Mouse (Mus musculus) neural tube, embryonic 11.5 days (tissue): Measurements from ENCODE around the gene Med18. TPM values are rescaled to one million over a fixed set of nuclear protein-coding genes. Genes with fewer than 3 reads are reported as not detected.
A peak's percentile ranks its signal among the peaks of the same experiment; 100 is the strongest.

Source experiments
- ATAC-seq: fragments of 200-750 bp; cut with Nextera tagmentation; 2 replicates; pipeline ENCODE4 v1.8.0; 2017; ENCODE audit warnings: moderate number of reproducible peaks, mild to moderate bottlenecking, moderate TSS enrichment, moderate library complexity; ENCODE audit not compliant: insufficient read depth, low FRiP score, low TSS enrichment
- DNase-seq: peaks from one replicate; pipeline ENCODE4 v3.0.0-alpha.2; 2015; ENCODE audit warnings: low spot score
- H3K27ac ChIP-seq: fragments of 300-500 bp; sonication (generic); 2 replicates; pipeline ENCODE4 v1.5.1; 2014; ENCODE audit warnings: low read depth, mild to moderate bottlenecking, low read length
- H3K27me3 ChIP-seq: fragments of 300-500 bp; sonication (generic); 2 replicates; pipeline ENCODE4 v1.6.1; 2014; ENCODE audit warnings: mild to moderate bottlenecking, low read length, mixed read lengths; ENCODE audit not compliant: control insufficient read depth, insufficient read depth
- H3K36me3 ChIP-seq: fragments of 300-500 bp; sonication (generic); 2 replicates; pipeline ENCODE4 v1.6.1; 2014; ENCODE audit warnings: mild to moderate bottlenecking, low read length, moderate library complexity, mixed read lengths; ENCODE audit not compliant: control insufficient read depth, insufficient read depth
- H3K4me1 ChIP-seq: fragments of 300-500 bp; sonication (generic); 2 replicates; pipeline ENCODE4 v1.6.1; 2014; ENCODE audit warnings: low read length, mixed read lengths; ENCODE audit not compliant: control insufficient read depth, insufficient read depth
- H3K4me2 ChIP-seq: fragments of 300-500 bp; sonication (generic); 2 replicates; pipeline ENCODE4 v1.6.1; 2014; ENCODE audit warnings: low read depth, mild to moderate bottlenecking, moderate library complexity
- H3K4me3 ChIP-seq: fragments of 300-500 bp; sonication (generic); 2 replicates; pipeline ENCODE4 v1.5.1; 2014; ENCODE audit warnings: low read depth, low read length
- H3K9ac ChIP-seq: fragments of 300-500 bp; sonication (generic); 2 replicates; pipeline ENCODE4 v1.6.1; 2014; ENCODE audit warnings: mild to moderate bottlenecking, low read length
- H3K9me3 ChIP-seq: fragments of 300-500 bp; sonication (generic); 2 replicates; pipeline ENCODE4 v1.6.1; 2016; ENCODE audit warnings: low read length; ENCODE audit not compliant: control insufficient read depth
- WGBS: fragments of 180-500 bp; shearing (Covaris S2); extraction: QIAGEN DNeasy Blood & Tissue Kit; methylation state at CpG from one replicate; pipeline ENCODE4 v1.1.7; 2014; 5-methylcytosine and 5-hydroxymethylcytosine counted together
- polyA plus RNA-seq: library from polyadenylated mRNA; unstranded; fragments of >200 nt; fragmentation: Nextera tagmentation; extraction: Ambion mirVana; gene quantifications from 2 replicates; pipeline ENCODE4 v1.2.1, GENCODE M21; 2014

Med18 gene
- polyA plus RNA-seq, 1 experiment from 2014 or later, result 15.7 TPM

DNA sequence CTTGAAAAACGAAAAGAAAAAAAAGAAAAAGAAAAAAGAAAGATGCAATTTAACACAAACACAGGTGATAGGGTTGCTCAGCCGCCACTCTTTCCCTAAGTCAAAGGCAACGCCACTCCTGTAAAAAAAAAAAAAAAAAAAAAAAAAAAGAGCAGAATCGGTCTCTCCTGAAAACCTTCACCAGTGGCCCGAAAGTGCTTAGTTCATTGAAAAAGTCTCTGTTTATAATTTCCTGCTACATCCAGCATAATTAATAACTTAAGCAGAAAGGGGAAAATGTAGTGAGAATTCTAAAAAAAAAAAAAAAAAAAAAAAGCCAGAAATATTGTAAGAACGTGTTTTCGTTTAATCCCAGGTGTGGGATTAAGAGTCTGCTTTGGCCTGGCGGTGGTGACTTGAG, 19.2 kb downstream of the Med18 start:
- H3K9ac ChIP-seq, result no peak overlapping the region
- DNase-seq (no peak), ATAC-seq (no peak)
- H3K27me3 ChIP-seq, result no peaks in the 10 kb centered on the region
- no peaks in the 10 kb centered on the region for H3K9me3 ChIP-seq
- H3K36me3 ChIP-seq, result no peaks in the 10 kb centered on the region
- 87% methylated on average over 8 of the region's 8 CpGs for WGBS
- no peak overlapping the region for H3K27ac ChIP-seq
- no peak overlapping the region for H3K4me2 ChIP-seq
- H3K4me3 ChIP-seq, result no peak overlapping the region
- no peaks in the 10 kb centered on the region for H3K4me1 ChIP-seq

DNA sequence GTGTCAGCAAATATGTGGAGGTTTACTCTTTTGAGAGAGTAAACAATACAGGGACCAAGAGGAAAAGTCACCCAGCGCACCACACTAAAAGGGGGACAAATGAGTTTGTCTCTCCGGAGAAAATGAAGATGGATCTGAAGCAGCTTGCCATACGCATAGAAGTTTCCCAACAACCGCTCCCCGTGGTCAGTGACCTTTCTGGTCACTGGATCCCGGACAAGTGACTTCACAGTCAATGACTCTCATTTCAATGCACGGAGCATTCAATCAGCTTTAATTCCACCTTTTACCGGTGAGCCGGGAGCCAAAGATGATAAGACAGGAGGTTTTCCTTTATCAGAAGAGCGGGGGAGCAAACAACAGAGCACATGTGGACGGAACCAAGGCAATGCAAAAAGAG, 25.9 kb downstream of the Med18 start:
- Histone ChIP-seq H3K4me3 (no peak overlapping the region), H3K36me3 (no peaks in the 10 kb centered on the region), H3K4me2 (no peak overlapping the region), H3K9me3 (no peaks in the 10 kb centered on the region), H3K27me3 (no peaks in the 10 kb centered on the region), H3K9ac (no peak overlapping the region), H3K27ac (no peak overlapping the region), H3K4me1 (no peaks in the 10 kb centered on the region)
- WGBS, result 32% methylated on average over 11 of the region's 11 CpGs
- ATAC-seq (no peak), DNase-seq (no peak)

DNA sequence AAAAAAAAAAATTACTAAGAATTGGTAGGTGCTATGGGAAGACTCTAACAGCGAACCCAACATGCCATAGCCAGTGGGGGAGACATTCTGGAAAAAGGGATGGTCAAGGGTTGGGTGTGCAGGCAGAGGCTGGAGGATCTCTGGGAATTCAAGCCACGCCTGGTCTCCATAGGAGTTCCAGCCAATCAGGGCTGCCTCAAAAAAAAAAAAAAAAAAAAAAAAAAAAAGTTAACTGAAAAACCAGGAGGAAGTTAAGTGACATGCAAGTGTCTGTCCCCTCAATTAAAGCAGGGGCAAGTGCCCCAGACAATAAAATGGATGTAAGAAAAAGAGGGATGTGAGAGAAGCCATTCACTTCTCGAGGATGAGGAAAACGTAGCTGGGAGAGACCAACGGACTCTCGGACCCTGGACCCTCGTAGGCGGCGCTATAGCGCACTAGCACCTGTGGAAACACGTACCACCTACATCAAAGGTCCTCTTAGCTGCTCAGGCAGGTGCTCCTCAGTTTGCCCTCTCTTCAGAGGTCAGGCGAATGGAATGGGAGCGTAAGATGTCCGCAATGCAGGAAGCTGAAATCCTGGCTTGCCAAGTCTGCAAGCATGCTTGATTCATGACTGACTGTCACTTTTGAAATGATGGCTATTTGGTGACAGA, 30.9 kb downstream of the Med18 start:
- Histone ChIP-seq H3K9me3 (no peaks in the 10 kb centered on the region), H3K4me3 (no peak overlapping the region), H3K27ac (no peak overlapping the region), H3K9ac (no peak overlapping the region), H3K4me2 (peak overlapping the region; percentile 22; the same call in 1 of the 2 replicates), H3K36me3 (no peaks in the 10 kb centered on the region), H3K4me1 (no peaks in the 10 kb centered on the region), H3K27me3 (no peaks in the 10 kb centered on the region)
- no peak for DNase-seq
- no peak for ATAC-seq
- 14% methylated on average over 14 of the region's 14 CpGs for WGBS

DNA sequence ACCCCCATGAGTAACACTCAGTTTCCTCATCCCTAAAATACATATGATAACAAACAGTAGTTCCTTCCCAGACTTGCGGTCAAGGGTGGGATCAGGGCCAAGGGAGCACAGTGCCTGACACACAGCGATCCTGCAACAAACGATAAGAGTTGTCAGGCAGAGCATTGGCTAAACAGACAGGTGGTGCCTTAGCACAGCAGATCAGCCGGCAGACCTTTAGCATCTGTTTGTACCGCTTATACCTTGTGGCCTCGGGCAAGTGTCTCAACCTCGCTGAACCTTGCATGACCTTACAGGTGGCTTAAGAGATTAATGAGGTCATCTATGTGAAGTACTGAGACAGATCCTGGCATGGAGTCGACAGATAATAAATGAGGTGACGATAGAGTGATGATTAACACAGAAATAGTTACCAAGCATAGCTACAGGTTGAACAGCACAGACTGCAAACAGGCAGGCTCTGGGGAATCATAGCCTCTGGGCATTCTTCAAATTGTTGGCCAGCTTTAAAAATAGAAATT, 35.6 kb downstream of the Med18 start:
- Histone ChIP-seq H3K9ac (no peak overlapping the region), H3K27ac (no peak overlapping the region), H3K4me3 (no peak overlapping the region), H3K36me3 (no peaks in the 10 kb centered on the region), H3K27me3 (no peaks in the 10 kb centered on the region), H3K4me1 (no peaks in the 10 kb centered on the region), H3K4me2 (no peak overlapping the region), H3K9me3 (no peaks in the 10 kb centered on the region)
- no peak for DNase-seq
- 66% methylated on average over 9 of the region's 9 CpGs for WGBS
- no peak for ATAC-seq

DNA sequence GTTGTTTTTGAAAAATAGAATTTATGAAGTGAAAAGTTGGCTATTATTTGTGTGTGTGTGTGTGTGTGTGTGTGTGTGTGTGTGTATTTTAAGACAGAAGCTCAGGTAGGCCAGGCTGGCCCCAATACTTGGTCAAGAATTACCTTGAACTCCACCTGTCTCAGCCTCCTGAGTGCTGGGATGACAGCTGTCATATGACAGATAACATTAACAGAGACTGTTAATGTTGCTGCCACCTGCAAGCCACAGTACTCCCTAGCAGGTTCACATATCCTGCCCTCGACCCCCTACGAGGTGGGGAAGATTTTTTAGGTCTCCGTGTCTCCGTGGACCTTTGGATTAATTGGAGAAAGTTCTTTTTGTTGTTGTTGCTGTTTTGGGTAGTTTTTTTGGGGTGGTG, 36.2 kb downstream of the Med18 start:
- H3K9ac ChIP-seq, result no peak overlapping the region
- WGBS, result 83% methylated on average over 4 of the region's 4 CpGs
- no peak overlapping the region for H3K27ac ChIP-seq
- no peak overlapping the region for H3K4me2 ChIP-seq
- no peak overlapping the region for H3K4me3 ChIP-seq
- no peaks in the 10 kb centered on the region for H3K4me1 ChIP-seq
- no peaks in the 10 kb centered on the region for H3K27me3 ChIP-seq
- DNase-seq (no peak), ATAC-seq (no peak)
- H3K36me3 ChIP-seq, result no peaks in the 10 kb centered on the region
- no peaks in the 10 kb centered on the region for H3K9me3 ChIP-seq

DNA sequence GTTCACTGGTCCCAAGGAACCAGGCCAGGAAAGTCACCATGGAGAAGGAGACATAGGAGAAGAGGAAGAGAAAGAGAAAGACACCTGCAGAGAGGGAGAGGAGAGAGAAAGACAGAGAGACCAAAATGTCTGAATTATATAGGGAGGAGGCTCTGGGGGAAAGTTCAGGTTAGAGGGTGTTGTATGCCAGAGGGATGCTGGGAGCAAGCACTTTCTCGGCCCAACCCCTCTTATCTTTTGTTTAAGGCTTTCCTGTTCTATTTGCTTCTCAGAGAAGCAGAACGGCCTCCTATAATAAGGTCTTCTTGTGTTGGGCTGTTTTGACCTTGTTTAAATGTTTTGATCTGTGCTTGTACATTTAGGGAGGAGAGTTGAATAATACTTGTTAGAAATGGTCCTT, 37.7 kb downstream of the Med18 start:
- Histone ChIP-seq H3K36me3 (no peaks in the 10 kb centered on the region), H3K27me3 (no peaks in the 10 kb centered on the region), H3K27ac (no peak overlapping the region), H3K4me3 (no peak overlapping the region), H3K4me1 (peaks cover under 1% of the 10 kb centered on the region; the same call in 1 of the 2 replicates), H3K4me2 (no peak overlapping the region), H3K9me3 (no peaks in the 10 kb centered on the region), H3K9ac (no peak overlapping the region)
- WGBS, result 56% methylated on average over 2 of the region's 2 CpGs
- no peak for ATAC-seq
- DNase-seq, result no peak

DNA sequence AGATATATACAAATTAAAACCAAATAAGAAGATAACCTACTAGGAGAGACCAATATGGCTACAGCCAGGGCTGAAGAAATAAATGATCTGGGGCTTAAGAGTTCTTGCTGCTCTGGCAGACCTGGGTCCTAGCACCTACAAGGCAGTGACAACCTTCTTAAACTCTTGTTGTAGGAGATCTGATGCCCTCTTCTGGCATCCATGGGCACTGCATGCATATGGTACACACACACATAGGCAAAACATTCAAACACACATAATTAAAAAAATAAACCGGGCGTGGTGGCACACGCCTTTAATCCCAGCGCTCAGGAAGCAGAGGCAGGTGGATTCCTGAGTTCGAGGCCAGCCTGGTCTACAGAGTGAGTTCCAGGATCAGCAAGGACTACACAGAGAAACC, 39.0 kb downstream of the Med18 start:
- no peaks in the 10 kb centered on the region for H3K27me3 ChIP-seq
- no peak for DNase-seq

DNA sequence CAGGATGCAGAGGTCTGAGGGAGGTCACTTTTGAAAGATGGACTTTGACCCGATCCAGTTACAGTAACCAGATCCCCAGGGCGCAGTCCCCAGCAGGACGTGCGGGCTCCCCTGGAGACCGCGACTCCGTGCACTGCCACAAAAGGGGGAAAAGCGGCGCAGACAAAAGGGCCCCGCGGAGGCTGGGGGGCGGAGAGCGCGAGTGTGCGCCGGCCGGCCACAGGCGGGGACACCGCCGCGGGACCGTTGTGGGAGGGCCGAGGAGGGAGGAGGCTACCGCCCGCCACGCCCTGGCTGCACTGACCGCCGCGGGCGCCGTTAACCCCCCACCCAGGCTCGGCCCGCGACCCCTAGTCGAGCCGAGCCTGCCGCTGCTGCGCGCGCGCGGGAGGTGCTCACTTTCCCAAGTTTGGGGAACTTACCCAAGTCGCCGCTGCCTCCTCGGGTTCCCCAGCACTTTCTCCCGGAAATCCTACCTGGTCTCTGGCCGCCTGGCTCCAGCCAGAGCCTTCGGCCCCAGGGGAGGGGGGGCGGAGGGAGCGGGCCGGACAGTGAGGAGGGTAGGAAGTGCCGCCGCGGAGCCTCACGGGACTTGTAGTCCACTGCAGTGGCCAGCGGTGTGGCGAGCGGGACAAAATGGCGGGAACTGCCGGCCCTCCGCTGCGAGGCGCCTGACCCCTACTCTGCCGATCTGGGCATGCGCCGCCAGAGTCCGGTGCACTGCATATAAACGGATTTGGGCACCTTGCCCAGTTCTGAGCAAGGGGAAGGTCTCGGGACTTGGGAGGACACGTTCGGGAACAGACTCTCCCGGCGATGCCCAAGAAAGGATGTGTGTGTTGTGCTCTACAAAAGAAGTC, 41.6 kb downstream of the Med18 start, which contains the start of gene Phactr4:
TSS of gene Phactr4 (minus strand) at position 567 of the 860 bp plus-strand sequence.
- Histone ChIP-seq H3K4me1 (peaks cover 5% of the 10 kb centered on the region; the same call in 1 of the 2 replicates), H3K27ac (peak within 1 kb of the TSS; percentile 97), H3K4me2 (peak within 1 kb of the TSS; percentile 50), H3K27me3 (no peaks in the 10 kb centered on the region), H3K36me3 (no peaks in the 10 kb centered on the region), H3K9ac (peak within 1 kb of the TSS; percentile 90), H3K9me3 (no peaks in the 10 kb centered on the region), H3K4me3 (peak within 1 kb of the TSS; percentile 88)
- peak; percentile 97 for DNase-seq
- WGBS, result under 1% methylated on average over 70 of the region's 73 CpGs
- ATAC-seq, result peak; percentile 96

More for the DNA sequence above, 39.0 kb downstream of the Med18 start:
- Histone ChIP-seq H3K4me1 (peaks cover 5% of the 10 kb centered on the region; the same call in 1 of the 2 replicates), H3K9ac (no peak overlapping the region), H3K27ac (no peak overlapping the region), H3K4me3 (no peak overlapping the region), H3K4me2 (no peak overlapping the region), H3K9me3 (no peaks in the 10 kb centered on the region), H3K36me3 (no peaks in the 10 kb centered on the region)
- WGBS, result 95% methylated on average over 5 of the region's 5 CpGs
- ATAC-seq, result no peak
